Mouse (Mus musculus): ENCODE results near the gene Nol10. TPM values are rescaled to one million over a fixed set of nuclear protein-coding genes. Genes with fewer than 3 reads are reported as not detected.

Gene Nol10
- polyA plus RNA-seq, 1 experiment from 2014 or later, result 29.9 TPM

DNA sequence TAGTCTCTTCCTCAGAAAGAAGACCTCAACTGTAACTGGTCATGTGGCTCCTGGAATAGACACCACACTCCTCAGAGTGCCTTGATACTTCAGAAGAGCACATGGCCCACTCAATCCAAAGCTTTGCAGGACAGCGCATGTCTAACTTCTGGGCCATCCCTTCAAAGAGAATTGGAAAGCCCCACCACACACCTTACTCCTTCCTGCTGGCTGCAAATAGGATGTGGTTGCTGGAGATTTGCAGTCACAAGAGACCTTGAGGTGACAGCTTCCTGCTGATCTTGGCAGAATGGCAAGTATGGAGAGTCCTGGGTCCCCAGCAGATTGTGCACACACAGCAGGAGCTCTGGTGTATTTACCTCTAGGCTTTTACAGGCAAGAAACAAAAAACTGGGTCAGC lies 123.1 kb downstream of the Nol10 start:
- no peak overlapping the region for H3K9ac ChIP-seq
- H3K27ac ChIP-seq, result no peak overlapping the region
- no peaks in the 10 kb centered on the region for H3K27me3 ChIP-seq (replicated peaks)
- no peak overlapping the region for H3K4me2 ChIP-seq (replicated peaks)
- no peak for ATAC-seq (ENCODE audit: low FRiP score, low read depth)
- no peaks in the 10 kb centered on the region for H3K4me1 ChIP-seq
- no peaks in the 10 kb centered on the region for H3K36me3 ChIP-seq
- H3K4me3 ChIP-seq, result no peak overlapping the region
- whole genome bisulfite sequencing, result 97% methylated on average over 1 of the region's 1 CpGs
- H3K9me3 ChIP-seq, result no peaks in the 10 kb centered on the region

DNA sequence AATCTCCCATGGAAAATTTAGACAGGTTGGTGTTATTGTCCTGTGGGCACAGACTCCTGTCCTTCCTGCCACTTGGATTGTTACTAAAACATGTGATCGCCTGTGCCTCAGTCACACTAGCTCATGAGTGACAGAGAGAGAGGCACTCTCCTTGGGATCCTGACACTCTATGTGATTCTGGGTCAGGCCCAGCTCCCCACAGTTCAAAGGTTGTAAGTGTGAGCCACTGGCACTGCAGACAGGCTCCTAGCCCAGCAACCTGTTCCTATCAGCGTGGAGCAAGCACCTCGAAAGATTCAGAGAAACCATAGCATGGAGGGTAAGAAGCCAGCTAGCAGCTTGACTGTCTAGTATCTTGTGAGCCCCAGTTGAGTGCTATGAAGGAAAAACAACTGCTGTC lies 124.9 kb downstream of the Nol10 start:
- H3K27ac ChIP-seq, result no peak overlapping the region
- H3K4me2 ChIP-seq (replicated peaks), result no peak overlapping the region
- no peaks in the 10 kb centered on the region for H3K27me3 ChIP-seq (replicated peaks)
- no peaks in the 10 kb centered on the region for H3K9me3 ChIP-seq
- WGBS, result 86% methylated on average over 3 of the region's 3 CpGs
- H3K4me3 ChIP-seq, result no peak overlapping the region
- H3K4me1 ChIP-seq, result no peaks in the 10 kb centered on the region
- no peak for ATAC-seq (ENCODE audit: low FRiP score, low read depth)
- no peak overlapping the region for H3K9ac ChIP-seq
- H3K36me3 ChIP-seq, result no peaks in the 10 kb centered on the region

DNA sequence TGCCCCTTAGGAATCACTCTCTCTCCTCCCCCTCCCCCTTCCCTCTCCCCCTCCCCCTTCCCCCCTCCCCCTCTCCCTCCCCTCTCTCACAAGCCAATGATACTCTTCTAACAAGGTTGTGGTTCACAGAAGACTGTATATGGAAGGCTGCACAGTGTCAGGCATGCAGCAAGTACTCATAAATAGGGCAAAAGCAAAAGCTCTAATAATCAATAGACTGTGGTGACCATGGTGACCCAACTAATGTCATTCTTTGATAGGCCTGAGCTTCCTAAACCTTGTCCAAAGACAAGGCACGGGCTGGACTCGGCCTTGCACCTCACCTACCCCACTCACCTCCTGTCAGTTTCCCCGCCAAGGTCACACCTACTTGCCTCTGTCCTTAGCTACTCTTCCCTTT lies 125.6 kb downstream of the Nol10 start:
- Histone ChIP-seq H3K4me2 (replicated peaks) (no peak overlapping the region), H3K4me3 (no peak overlapping the region), H3K4me1 (no peaks in the 10 kb centered on the region), H3K9ac (no peak overlapping the region), H3K9me3 (no peaks in the 10 kb centered on the region), H3K27me3 (replicated peaks) (no peaks in the 10 kb centered on the region), H3K36me3 (no peaks in the 10 kb centered on the region), H3K27ac (no peak overlapping the region)
- 90% methylated on average over 3 of the region's 3 CpGs for WGBS
- no peak for ATAC-seq (ENCODE audit: low FRiP score, low read depth)

DNA sequence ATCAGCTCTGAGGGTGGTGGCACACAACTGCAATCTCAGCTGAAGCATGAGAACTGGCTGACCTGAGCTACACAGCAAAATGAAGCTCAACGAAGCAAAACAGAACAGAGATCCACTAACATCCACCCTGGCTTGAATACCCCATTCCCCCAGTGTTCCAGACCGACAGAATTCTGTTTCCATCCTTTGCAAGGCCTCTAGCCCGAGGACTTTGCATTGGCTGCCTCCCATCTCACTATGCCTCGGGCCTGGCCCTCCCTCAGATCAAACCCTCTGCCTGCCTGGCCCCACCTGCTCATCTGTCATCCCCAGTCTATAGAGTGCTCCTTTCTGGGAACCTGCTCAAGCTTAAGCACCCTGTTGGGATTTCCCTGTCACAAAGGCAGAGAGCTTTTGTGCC lies 126.4 kb downstream of the Nol10 start:
- Histone ChIP-seq H3K9ac (no peak overlapping the region), H3K4me2 (replicated peaks) (no peak overlapping the region), H3K27me3 (replicated peaks) (no peaks in the 10 kb centered on the region), H3K9me3 (no peaks in the 10 kb centered on the region), H3K4me3 (no peak overlapping the region), H3K36me3 (no peaks in the 10 kb centered on the region), H3K4me1 (no peaks in the 10 kb centered on the region), H3K27ac (no peak overlapping the region)
- WGBS, result 77% methylated on average over 4 of the region's 4 CpGs
- no peak for ATAC-seq (ENCODE audit: low FRiP score, low read depth)

DNA sequence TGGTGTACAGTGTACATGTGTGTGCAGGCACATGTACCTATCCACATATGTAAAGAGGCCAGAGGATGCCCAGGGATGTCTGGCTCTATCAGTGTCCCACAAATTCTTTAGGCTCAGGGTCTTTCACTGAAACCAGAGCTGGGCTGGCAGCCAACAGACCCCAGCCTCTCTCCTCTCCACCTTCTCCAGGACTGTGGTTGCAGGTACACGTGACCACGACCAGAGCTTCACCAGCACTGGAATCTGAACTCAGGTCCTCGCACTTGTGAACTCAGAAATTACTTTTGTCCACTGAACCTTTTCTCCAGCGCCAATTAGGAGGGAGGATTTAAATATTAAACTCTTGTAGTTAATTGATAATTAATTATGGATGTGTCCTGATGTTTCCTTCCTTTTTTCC lies 126.9 kb downstream of the Nol10 start:
- Histone ChIP-seq H3K4me2 (replicated peaks) (no peak overlapping the region), H3K4me3 (no peak overlapping the region), H3K36me3 (no peaks in the 10 kb centered on the region), H3K9me3 (no peaks in the 10 kb centered on the region), H3K27ac (no peak overlapping the region), H3K27me3 (replicated peaks) (no peaks in the 10 kb centered on the region), H3K9ac (no peak overlapping the region), H3K4me1 (no peaks in the 10 kb centered on the region)
- 88% methylated on average over 4 of the region's 4 CpGs for WGBS
- no peak for ATAC-seq (ENCODE audit: low FRiP score, low read depth)

DNA sequence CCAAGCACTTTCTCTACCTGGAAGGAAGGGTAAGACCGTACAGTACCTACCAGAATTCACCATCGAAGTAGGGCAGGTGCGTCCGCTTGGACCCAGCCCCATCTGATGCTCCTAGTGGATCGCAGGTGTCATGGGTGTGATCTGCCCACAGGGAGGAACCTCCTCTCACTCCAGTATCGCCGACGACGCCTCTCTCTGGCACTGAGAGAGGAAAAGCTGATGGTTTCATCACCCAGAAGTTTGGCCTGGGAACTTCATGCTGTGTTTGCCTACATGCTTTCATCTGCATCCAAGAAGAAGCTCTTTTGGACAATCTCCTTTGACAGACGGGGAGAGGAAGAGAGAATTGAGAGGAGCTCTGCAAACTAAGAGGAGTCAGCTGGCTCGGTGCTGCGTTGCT lies 129.9 kb downstream of the Nol10 start:
- Histone ChIP-seq H3K9ac (no peak overlapping the region), H3K4me1 (no peaks in the 10 kb centered on the region), H3K27ac (no peak overlapping the region), H3K27me3 (replicated peaks) (no peaks in the 10 kb centered on the region), H3K9me3 (no peaks in the 10 kb centered on the region), H3K4me2 (replicated peaks) (no peak overlapping the region), H3K4me3 (no peak overlapping the region), H3K36me3 (no peaks in the 10 kb centered on the region)
- no peak for ATAC-seq (ENCODE audit: low FRiP score, low read depth)
- WGBS, result 87% methylated on average over 12 of the region's 12 CpGs

DNA sequence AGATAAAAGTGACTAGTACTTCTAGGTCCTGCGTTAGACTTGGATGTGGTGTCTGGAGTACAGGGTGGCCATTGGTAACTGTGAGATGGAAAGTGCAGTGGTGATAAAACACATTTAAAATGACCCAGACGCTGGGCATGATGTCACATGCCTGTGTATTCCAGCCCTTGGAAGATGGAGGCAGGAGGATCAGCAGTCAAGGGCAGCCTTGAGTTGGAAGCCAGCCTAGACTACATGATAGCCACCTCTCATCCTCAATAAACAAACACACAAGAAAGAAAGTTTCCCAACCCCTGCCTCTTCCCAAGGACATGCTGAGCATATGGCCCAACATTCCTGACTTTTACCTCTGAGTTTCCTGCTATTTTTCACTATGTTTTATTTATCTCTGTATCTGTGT lies 130.6 kb downstream of the Nol10 start:
- Histone ChIP-seq H3K4me1 (no peaks in the 10 kb centered on the region), H3K9ac (no peak overlapping the region), H3K27ac (no peak overlapping the region), H3K36me3 (no peaks in the 10 kb centered on the region), H3K4me2 (replicated peaks) (no peak overlapping the region), H3K27me3 (replicated peaks) (no peaks in the 10 kb centered on the region), H3K9me3 (no peaks in the 10 kb centered on the region), H3K4me3 (no peak overlapping the region)
- no peak for ATAC-seq (ENCODE audit: low FRiP score, low read depth)
- WGBS, result 88% methylated on average over 2 of the region's 2 CpGs

Small RNAs within 50 kb of the gene (microRNA-seq; reads per million reads assigned to microRNA genes)
- gene Mir3066, result 15.7 reads per million, percentile 27 among the genes with 10 or more reads in this experiment

Other genes with a start within 250 kb of the Nol10 start
- gene Kcnf1, start 171.6 kb upstream of the Nol10 start, polyA plus RNA-seq (2016; fragmentation: Nextera tagmentation; extraction: Ambion mirVana), result 1.3 and 1.7 TPM in 2 replicates
- 456 and 462 TPM in 2 replicates for gene Pdia6, start 81.9 kb upstream of the Nol10 start, polyA plus RNA-seq (2016; fragmentation: Nextera tagmentation; extraction: Ambion mirVana)
- 0.37 and 0.42 TPM in 2 replicates for gene Atp6v1c2, start 19.1 kb upstream of the Nol10 start, polyA plus RNA-seq (2016; fragmentation: Nextera tagmentation; extraction: Ambion mirVana)
- gene Odc1, start 196.3 kb downstream of the Nol10 start, polyA plus RNA-seq (2016; fragmentation: Nextera tagmentation; extraction: Ambion mirVana), result 221 and 229 TPM in 2 replicates